Mouse (Mus musculus) heart, adult 2 months (tissue): ENCODE data around the gene Acat2. TPM values are rescaled to one million over a fixed set of nuclear protein-coding genes. Genes with fewer than 3 reads are reported as not detected.
"Not testable (repeated sequence)": the region's sequence is repeated elsewhere in the genome, so short reads cannot be mapped to it uniquely, and the experiment has no call there.

Experiments
- DNase-seq, 2 experiments: peaks; one replicate each; pipeline ENCODE4 v3.0.0; 2021
- H3K27ac ChIP-seq: fragments of 200-600 bp; 2 replicates; pipeline ENCODE4 v1.8.1; 2022
- H3K27me3 ChIP-seq: fragments of 200-500 bp; 2 replicates; pipeline ENCODE4 v1.6.1; 2012; ENCODE audit warnings: mild to moderate bottlenecking, low read length, inconsistent platforms, mixed read lengths; ENCODE audit not compliant: control insufficient read depth, insufficient read depth
- H3K36me3 ChIP-seq: fragments of 200-500 bp; 2 replicates; pipeline ENCODE4 v1.6.1; 2012; ENCODE audit warnings: low read length, inconsistent platforms; ENCODE audit not compliant: control insufficient read depth, insufficient read depth
- H3K4me1 ChIP-seq: fragments of 200-500 bp; 2 replicates; pipeline ENCODE4 v1.6.1; 2011; ENCODE audit warnings: low read length; ENCODE audit not compliant: control insufficient read depth, insufficient read depth
- H3K4me3 ChIP-seq: fragments of 200-600 bp; 2 replicates; pipeline ENCODE4 v1.8.1; 2022
- H3K79me2 ChIP-seq: fragments of 200-500 bp; replicated peaks from 2 replicates; pipeline ENCODE4 v1.6.1; 2012; ENCODE audit warnings: mild to moderate bottlenecking, inconsistent platforms, low read length, moderate library complexity, mixed read lengths; ENCODE audit not compliant: control insufficient read depth, insufficient read depth
- H3K9ac ChIP-seq: fragments of 200-500 bp; 2 replicates; pipeline ENCODE4 v1.6.1; 2012; ENCODE audit warnings: low read depth, mild to moderate bottlenecking, control low read depth, inconsistent platforms, low read length, mixed read lengths
- CTCF ChIP-seq: fragments of 200-600 bp; IDR thresholded peaks from 2 replicates; pipeline ENCODE4 v1.8.1; 2022; ENCODE audit warnings: antibody characterized with exemption, mild to moderate bottlenecking, moderate library complexity
- EP300 ChIP-seq: fragments of 200-500 bp; IDR thresholded peaks from 2 replicates; pipeline ENCODE4 v1.6.1; 2011; ENCODE audit warnings: low read depth, low read length, control low read depth; ENCODE audit not compliant: insufficient read depth
- POLR2A ChIP-seq: fragments of 200-500 bp; IDR thresholded peaks from 2 replicates; pipeline ENCODE4 v1.6.1; 2011; ENCODE audit warnings: mild to moderate bottlenecking, low read depth, low read length, control low read depth; ENCODE audit not compliant: insufficient read depth
- WGBS: fragments of 180-500 bp; shearing (Covaris S2); methylation state at CpG from one replicate; pipeline ENCODE4 v1.1.7; 2018; 5-methylcytosine and 5-hydroxymethylcytosine counted together
- intact Hi-C: fragments of 180-260 bp; cut with DNase I; formaldehyde crosslinking; loops from one replicate; pipeline ENCODE4 v1.15.1; 2025
- polyA plus RNA-seq: library from polyadenylated mRNA; depleted of rRNA; stranded (reverse); fragments of >200 nt; gene quantifications from 2 replicates; pipeline ENCODE4 v1.2.3, GENCODE M21; 2012
- total RNA-seq, 2 experiments: library from RNA; stranded (reverse); gene quantifications; 2 replicates each; pipeline ENCODE4 v1.2.3; 2021

Acat2 gene
- total and polyA plus RNA-seq, 3 experiments = 5.7 to 6.9 (median 6.6) TPM

DNA sequence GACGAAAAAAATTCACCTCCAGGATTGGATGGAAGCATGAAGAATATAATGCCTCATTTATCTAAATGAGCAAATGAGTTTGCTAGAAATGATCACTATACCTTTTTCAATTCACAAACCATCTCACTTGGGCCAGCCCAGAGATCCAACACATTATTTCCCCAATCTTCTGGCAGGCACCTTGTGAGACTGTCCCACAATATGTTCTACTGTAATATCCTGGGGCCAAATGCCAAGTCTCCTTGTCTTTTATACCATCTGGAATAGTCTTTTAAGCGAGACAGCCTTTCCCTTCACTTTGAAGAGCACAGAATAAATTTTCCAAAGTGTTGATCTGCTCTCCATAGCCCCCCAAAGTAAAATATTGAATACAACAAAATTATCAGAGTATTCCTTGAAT lies 13.3 kb upstream of the Acat2 start:
- peaks cover 9% of the 10 kb centered on the region for H3K36me3 ChIP-seq
- intact Hi-C loops = no loop called here
- no peaks in the 10 kb centered on the region for H3K4me1 ChIP-seq
- WGBS = 65% methylated on average over 2 of the region's 2 CpGs
- DNase-seq = no peak
- H3K79me2 ChIP-seq = no peaks in the 10 kb centered on the region
- TF ChIP-seq POLR2A (no peak), EP300 (no peak), CTCF (no peak)
- no peak overlapping the region for H3K27ac ChIP-seq
- no peak overlapping the region for H3K9ac ChIP-seq
- no peaks in the 10 kb centered on the region for H3K27me3 ChIP-seq
- H3K4me3 ChIP-seq = no peak overlapping the region

DNA sequence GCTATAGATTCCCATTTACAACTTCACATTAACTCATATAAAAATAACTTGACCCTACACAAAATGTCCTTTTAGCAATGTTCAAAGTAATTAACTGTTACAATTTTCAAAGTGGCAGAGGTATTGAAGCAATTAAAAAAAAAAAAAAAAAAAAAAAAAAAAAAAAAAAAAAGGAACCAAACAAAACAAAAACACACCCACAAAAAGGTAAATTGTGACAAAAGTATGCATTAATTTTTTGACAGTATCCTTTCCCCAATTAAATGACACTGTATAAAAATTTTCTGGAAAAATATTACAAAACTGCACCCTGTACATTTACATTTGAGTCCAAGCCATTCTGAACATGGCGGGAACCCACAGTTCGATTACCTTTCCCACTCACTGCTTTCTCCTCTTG lies 6.6 kb upstream of the Acat2 start:
- Histone ChIP-seq H3K79me2 (no peaks in the 10 kb centered on the region), H3K9ac (no peak overlapping the region), H3K27ac (no peak overlapping the region), H3K27me3 (no peaks in the 10 kb centered on the region), H3K4me1 (no peaks in the 10 kb centered on the region), H3K36me3 (no peaks in the 10 kb centered on the region; the same call in none of the 2 replicates), H3K4me3 (no peak overlapping the region)
- TF ChIP-seq POLR2A (no peak), CTCF (no peak), EP300 (no peak)
- intact Hi-C loops = no loop called here
- DNase-seq = no peak
- WGBS = 91% methylated on average over 2 of the region's 2 CpGs

DNA sequence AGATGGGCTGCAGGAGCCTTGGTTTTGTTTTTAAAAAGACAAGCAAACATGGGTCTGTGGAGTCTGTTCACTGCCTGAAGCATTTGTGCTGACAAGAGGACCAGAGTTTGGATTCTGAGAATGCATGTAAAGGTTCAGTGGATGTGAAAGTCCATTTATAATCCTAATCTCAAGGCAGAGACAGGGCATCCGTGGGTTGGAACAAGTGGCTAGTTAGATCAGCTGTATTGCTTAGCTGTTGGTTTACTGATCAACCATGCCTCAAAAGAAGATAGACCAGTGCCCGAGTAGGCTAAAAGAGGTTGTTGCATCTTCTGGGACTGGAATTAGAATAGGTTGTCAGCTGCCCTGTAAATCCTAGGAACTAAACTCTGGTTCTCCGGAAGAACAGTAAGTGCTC lies 2.9 kb upstream of the Acat2 start:
- no peak for DNase-seq
- H3K27me3 ChIP-seq = no peaks in the 10 kb centered on the region
- no peak overlapping the region for H3K4me3 ChIP-seq
- H3K9ac ChIP-seq = no peak overlapping the region
- peaks cover 3% of the 10 kb centered on the region; the same call in 1 of the 2 replicates for H3K4me1 ChIP-seq
- WGBS = 69% methylated on average over 3 of the region's 3 CpGs
- H3K36me3 ChIP-seq = no peaks in the 10 kb centered on the region
- intact Hi-C loops = loop anchor here (5.0 kb wide), 1 partner anchor 46 kb away; the partner anchor contains the start of genes Mrpl18 and Tcp1
- no peak for TF ChIP-seq CTCF
- no peaks in the 10 kb centered on the region for H3K79me2 ChIP-seq
- no peak overlapping the region for H3K27ac ChIP-seq

DNA sequence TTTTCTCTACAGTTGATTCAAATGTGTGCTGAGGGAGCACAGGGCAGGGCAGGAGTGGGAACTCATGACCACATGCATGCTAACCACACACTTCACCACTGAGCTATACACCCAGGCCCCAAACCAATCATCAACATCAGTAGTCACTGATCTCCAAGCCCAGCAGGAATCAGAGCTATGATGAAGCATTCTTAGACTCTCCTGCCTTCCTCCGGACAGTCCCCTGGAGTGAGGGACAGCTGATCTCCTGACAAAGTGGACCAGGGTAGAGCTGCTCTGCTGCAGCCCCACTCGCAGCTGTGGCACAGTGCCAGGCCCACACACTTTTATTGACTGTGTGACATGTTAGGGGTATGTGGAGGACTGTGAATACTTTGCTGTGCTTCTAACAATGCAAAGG lies 1.2 kb downstream of the Acat2 start:
- H3K4me3 ChIP-seq, H3K9ac ChIP-seq, H3K4me1 ChIP-seq, intact Hi-C loops, H3K27me3 ChIP-seq, H3K79me2 ChIP-seq, H3K36me3 ChIP-seq, DNase-seq, H3K27ac ChIP-seq: not testable (repeated sequence)
- 45% methylated on average over 2 of the region's 2 CpGs for WGBS

DNA sequence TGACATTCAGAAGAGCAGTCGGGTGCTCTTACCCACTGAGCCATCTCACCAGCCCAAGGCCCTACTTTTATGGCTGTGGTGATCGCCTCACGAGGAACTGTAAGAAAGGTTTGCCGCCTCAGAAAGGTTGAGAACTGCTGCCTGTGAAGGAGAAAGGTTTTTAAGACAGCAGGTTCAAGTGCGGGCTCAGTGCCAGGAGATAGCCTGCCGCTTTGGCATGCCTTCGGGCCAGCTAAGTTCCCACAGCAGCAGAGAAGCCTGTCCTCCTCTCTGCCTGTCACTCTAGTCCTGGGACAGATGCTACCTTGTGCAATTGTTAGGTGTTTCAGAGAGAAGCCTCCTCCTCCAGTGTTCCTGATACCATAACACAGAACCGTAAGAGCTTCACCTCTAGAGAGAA lies 3.9 kb downstream of the Acat2 start:
- H3K27me3 ChIP-seq = no peaks in the 10 kb centered on the region
- H3K9ac ChIP-seq = no peak overlapping the region
- no peaks in the 10 kb centered on the region for H3K79me2 ChIP-seq
- intact Hi-C loops = no loop called here
- no peak overlapping the region for H3K4me3 ChIP-seq
- H3K4me1 ChIP-seq = peaks cover 3% of the 10 kb centered on the region; the same call in 1 of the 2 replicates
- 86% methylated on average over 8 of the region's 8 CpGs for WGBS
- DNase-seq = no peak
- no peak for TF ChIP-seq POLR2A
- TF ChIP-seq CTCF = no peak
- TF ChIP-seq EP300 = no peak
- H3K36me3 ChIP-seq = no peaks in the 10 kb centered on the region
- H3K27ac ChIP-seq = no peak overlapping the region

DNA sequence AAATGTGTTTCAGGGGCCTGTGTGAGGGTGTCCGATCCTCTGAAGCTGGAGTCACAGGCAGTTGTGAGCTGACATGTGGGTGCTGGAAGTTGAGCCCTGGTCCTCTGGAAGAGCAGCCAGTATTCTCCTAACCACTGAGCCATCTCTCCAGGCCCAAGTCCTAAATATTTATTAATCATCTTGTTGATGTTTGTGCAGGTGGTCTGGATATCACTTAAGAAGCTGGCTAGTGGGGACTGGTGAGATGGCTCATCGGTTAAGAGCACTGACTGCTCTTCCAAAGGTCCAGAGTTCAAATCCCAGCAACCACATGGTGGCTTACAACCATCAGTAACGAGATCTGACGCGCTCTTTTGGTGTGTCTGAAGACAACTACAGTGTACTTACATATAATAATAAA lies 10.9 kb downstream of the Acat2 start:
- intact Hi-C loops = no loop called here
- WGBS = 92% methylated on average over 5 of the region's 5 CpGs
- no peaks in the 10 kb centered on the region for H3K36me3 ChIP-seq
- H3K4me1 ChIP-seq = no peaks in the 10 kb centered on the region
- no peak overlapping the region for H3K4me3 ChIP-seq
- no peak overlapping the region for H3K27ac ChIP-seq
- H3K9ac ChIP-seq = no peak overlapping the region
- no peaks in the 10 kb centered on the region for H3K79me2 ChIP-seq
- H3K27me3 ChIP-seq = no peaks in the 10 kb centered on the region
- DNase-seq = no peak
- TF ChIP-seq CTCF (no peak), POLR2A (no peak), EP300 (no peak)
